Mouse (Mus musculus): ENCODE measurements around the gene S100a2.

The S100a2 gene

DNA sequence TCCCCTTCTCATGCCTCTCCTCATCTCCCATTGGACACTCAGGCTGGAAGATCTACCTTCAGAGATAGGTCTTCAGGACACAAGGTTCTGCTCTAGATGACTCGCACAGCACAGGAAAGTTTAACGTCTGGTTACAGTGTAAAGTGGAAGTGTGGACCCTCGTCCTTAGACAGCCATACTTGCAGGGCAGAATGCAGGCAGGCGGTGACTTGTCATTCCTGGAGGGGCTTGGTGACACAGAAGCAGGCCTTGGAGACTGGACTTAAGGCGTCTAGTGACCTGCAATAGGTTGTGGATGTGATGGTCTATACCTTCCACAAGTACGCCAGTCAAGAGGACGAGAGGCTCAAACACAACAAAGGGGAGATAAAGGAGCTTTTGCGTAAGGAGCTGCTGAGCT lies at the start of gene S100a2:
Gene S100a2 (plus strand): TSS at position 301 of the 400 bp plus-strand sequence.
- no peak for DNase-seq (ENCODE audit: low read depth, low spot score)

DNA sequence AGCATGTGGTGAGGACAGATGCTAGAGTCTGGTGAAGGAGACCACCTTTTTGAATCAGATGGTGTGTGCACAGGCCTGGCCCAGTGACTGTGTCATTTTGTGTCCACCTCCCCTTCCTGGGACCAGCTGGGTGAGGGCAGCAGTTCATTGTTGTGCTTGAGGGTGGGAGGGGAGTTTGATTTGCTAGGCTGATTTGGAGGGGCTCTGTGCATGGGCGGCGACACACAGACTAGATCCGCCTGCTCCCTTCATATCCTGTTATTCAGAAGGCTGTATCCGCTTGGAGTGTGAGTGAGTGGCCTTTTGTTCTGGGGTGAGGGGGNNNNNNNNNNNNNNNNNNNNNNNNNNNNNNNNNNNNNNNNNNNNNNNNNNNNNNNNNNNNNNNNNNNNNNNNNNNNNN lies 49.1 kb upstream of the S100a2 start:
- DNase-seq (ENCODE audit: low read depth, low spot score) = no peak

DNA sequence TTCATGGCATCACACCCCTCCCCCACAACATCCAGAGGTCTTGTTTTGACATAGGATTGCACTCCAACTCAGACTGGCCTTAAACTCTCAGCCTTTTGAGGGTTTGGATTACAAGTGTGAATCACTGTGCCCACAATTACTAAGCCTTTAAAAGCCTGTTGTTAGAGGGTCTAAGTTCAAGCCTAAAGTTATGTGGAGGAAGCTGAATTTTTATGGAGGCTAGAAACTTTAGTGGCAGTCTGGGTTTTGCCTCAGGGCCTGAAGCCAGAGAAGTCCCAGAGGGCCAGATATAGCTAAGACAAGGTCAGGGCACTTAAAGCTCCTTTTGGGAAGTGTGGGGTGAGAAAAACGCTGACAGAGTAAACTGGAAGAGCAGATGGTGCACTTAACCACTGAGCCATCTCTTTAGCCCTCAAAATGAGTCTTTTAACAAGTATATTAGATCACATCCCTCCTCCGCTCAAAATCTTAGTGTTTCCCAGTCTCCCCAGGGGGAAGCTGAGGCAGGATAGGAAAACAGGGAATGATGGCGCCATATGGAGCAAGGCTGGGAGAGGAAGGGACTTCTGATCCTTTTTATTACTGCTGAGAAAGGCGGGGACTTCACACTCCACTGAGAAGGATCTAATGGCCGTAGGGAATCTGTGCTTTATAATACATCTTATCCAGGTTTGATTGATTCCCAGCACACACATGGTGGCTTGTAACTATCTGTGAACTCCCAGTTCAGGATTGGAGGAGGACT lies 40.2 kb upstream of the S100a2 start:
- no peak for DNase-seq (ENCODE audit: low read depth, low spot score)

DNA sequence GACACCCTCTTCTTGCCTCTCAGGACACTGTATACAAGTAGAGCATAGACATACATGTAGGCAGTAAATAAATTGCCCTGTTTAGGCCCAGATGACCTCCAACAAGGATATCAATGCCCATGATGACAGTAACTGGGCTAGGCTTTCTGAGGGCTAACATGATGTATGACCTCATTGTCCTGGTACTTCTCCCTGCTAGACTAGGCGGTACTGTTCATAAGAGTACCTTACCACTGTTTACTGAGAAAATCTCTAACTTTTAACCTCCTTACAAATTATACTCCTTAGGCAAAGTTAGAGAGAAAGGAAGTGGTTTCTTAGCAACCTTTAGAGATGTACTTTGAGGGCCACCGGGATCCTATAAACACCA lies 39.6 kb upstream of the S100a2 start:
- DNase-seq (ENCODE audit: low read depth, low spot score) = no peak

DNA sequence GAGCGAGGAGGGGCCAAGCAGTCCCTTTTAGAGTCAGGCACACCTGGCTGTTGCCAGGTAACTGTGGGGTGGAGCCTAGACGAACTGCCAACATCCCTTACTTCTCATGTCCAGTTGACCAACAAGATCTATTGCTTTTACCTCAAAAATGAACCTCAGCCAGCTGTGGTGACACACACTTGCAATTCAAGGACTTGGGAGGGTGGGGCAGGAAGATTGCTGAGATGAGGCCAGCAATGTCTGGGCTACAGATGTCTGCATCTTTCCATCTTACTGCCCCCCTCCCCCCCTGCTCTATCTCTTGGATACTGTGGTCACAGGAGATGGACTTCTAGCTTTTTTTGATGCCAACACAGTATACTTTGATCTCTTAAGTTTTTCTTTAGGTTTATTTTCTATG lies 37.8 kb upstream of the S100a2 start:
- DNase-seq (ENCODE audit: low read depth, low spot score) = no peak

DNA sequence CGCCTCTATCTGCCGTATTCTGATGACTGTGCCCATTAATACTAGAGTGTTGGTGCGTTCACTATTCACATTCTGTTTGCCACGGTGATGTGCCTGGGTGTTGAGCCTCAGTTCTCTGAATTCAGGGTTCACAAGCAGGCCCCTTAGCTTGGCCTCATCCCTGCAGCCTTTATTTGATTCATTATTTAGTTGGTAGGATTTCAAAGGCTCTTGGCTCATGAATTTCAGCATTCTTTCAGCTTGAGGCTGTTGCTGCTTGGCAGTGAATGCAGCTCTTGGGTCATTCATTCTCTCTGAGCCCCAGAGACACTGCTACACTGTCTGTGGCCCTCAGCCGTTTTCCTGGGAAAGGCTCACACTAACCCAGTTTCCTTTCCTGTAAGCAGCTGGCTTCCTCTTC lies 34.1 kb upstream of the S100a2 start:
- DNase-seq (ENCODE audit: low read depth, low spot score) = no peak

DNA sequence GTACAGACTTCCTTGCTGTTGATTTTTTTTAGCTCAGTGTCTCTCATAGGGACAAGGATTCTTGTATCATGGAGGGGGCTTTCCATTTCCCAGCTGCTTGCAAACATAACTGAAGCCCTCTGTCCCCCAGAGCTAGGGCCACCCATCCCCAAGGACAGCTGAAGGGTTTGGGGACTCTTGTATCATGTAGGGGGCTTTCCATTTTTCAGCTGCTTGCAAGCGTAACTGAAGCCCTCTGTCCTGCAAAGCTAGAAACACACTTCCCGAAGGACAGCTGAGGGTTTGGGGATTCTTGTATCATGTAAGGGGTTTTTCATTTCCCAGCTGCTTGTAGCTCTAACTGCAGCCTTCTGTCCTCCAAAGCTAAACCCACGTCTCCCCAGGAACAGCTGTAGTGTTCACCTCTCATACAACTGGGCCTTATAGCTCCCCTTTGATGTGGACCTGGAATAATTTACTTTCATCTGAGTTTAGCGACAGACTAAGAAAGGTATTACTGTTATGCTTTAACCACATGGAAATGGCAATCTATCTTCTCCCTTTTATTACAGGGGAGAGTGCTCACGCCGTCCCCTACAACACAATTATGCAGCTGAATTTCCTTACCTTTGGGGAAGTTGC lies 29.9 kb upstream of the S100a2 start, which contains the start of gene S100a3:
Gene S100a3 (plus strand): TSS at position 571 of the 621 bp plus-strand sequence.
- DNase-seq (ENCODE audit: low read depth, low spot score) = no peak

DNA sequence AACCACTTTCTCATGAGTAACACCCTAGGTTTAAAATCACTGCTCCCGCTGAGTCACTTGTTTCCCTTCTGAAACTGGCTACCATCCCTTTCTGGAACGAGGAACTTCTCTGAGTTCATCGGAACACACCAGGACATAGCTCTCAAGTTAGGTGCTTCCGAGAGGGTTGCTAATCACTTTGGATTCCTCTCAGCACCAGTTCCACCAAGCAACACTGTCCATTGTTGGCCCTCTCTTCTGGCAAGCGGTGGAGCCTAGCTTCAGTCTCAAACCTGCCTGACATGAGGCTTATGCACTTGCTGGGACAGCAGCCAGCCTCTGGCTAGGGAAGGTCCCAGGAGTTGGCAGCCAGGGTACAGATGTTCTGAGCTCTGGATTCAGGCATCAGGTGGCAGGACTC lies 15.4 kb upstream of the S100a2 start:
- DNase-seq (ENCODE audit: low read depth, low spot score) = no peak

DNA sequence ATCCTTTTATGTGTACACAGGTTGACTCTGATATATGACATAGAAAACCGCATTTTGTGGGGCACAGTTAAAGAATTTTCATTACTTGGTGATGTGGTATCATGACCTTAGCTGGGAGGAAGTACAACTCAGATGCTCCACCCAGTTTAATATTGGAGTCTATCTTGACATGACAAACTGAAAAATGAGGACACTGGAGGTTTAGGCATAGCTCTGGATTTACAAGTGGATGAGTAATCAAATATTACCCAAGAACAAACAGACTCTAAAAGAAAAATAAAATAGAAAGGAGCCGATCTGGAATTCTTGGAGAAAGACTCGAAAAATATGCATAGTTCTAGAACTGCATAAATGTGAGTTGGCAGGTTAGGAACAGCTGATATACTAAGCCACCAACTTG lies 14.7 kb upstream of the S100a2 start:
- no peak for DNase-seq (ENCODE audit: low read depth, low spot score)

DNA sequence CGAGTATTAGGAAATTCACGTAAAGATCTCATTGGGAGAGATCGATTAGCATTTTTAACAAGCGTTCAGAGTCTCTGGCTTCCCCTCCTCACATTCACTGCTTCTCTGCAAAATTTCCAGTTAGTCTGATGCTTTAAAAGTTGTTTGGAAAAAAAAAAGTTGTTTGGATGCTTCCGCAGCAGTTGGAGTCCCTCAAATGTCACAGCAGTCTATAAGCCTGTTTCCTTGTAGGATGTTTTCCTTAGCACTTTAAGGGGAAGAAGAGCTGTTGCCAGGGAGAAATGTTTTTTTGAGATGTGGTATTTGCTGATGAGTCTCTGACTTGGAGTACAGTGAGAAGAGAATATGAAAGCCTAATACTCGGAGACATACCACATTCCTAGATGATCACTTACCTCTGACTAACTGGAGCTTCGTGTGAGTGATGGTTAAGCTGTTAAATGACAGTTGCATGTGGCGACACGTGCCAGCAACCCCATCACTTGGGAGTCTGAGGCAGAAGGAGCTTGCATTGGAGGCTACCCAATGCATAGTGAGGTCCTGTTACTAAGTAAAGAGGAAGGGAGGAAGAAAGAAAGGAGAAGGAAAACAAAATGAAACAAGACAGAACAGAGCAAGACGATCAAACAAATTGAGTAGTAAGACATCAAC lies 13.6 kb upstream of the S100a2 start:
- DNase-seq (ENCODE audit: low read depth, low spot score) = no peak

DNA sequence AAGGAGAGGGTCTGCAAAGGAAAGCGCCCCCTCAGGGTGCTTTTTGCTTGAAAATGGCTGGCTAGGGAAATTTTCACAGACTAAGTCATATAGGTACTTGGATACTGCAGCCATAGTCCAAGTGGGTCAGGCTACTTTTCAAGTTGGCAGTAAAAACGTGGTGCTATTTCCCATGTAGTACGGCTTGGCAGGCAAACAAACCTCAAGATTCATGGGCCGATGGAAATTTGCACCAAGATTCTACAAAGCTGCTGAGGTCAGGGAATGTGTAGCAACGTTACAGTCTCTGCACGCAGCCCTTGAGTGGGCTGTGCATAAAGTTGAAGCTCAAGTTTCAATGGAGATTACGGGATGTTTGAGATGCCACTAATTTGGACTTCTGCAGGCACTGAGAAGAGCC lies 10.6 kb upstream of the S100a2 start:
- DNase-seq (ENCODE audit: low read depth, low spot score) = no peak

DNA sequence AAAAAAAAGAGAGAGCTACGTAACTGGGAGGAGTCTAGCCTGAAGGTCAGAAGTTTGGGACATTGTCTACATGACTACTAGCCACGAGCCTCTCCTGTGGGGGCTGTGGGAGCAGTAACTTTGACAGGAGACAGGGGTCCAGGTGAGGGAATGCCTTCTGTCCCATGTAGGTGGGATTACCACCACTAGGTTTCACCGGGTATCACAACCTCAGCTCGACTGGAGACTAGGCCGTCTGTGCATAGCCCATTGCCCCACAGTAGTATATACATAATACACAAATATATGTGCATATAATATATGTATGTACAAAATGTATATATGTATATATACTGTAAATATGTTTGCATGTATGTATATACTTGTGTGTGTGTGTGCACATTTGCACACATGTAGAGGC lies 8.9 kb upstream of the S100a2 start:
- DNase-seq (ENCODE audit: low read depth, low spot score) = no peak

DNA sequence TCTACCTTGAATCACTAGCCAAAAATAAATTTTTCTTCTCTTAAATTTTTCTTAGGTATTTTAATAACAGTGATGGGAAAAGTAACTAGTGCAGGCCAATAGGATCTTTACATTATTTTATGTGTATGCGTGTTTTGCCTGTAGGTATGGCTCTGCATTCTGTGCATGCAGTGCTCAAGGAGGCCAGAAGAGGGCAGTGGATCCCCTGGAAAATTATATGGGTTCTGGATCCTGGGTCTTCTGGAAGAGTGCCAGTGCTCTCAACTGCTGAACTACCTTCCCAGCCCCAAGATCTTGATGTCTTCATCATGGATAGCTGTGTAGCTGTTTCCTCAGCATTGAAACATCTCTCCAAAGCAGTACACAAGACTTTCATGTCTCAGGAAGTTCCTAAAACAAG lies 7.9 kb upstream of the S100a2 start:
- peak; percentile 38 for DNase-seq (ENCODE audit: low read depth, low spot score)

DNA sequence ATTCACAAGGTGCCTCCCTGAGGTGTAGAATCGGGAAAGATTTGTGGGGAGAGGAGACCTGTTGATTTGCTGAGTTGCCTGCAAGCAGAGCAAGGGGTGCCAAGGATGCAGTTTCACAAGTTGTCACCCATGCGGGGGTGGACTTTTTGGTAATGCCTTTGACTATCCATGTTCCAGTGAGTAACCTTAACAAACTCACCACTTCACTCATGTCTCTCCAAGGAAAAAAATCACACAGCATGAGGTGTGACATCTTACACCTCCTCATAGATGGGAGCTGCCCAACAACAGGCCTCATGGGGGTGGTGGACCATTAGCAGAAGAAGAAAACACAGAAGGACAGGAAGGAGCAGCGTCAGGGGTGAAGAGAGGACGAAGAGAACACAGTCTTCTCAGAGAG lies 7.5 kb upstream of the S100a2 start:
- no peak for DNase-seq (ENCODE audit: low read depth, low spot score)

DNA sequence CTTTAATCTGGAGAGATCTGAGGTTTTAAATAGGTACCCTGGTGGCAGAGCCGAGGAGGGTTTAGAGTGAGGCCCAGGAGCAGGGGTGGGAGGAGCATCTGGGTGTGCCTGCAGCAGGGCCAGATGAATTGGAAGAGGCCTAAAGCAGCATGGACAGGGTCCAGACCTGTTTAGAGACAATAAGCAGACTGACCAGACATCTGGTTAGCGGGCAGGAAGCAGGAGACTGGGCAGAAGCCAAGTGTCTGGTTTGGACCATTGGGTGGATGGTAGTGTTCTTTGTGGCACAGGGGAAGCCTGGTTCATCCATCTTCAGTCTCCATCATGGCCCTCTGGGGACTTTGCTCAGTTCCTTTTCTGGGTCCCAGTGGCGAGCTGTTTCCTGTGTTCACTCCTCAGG lies 6.2 kb upstream of the S100a2 start:
- DNase-seq (ENCODE audit: low read depth, low spot score) = no peak

DNA sequence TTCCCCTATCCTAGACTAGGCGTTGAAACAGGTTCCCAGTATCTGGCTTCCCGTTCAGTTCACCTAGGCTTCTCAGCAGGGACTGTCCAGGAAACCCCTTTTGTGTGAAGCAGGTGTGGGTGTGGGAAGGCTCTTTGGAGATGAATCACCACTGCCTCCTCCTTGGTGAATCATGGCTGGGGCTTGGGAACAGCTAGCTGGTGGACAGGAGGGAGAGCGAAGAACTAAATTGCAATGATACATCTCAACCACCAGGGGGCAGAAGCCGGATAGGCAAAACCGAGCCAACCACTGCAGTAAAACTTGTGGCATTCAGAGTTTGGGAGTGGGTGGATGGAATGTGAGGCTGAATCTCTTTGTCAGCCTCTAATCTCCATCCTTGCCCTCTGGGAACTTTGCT lies 4.5 kb upstream of the S100a2 start:
- DNase-seq (ENCODE audit: low read depth, low spot score) = peak; percentile 85

DNA sequence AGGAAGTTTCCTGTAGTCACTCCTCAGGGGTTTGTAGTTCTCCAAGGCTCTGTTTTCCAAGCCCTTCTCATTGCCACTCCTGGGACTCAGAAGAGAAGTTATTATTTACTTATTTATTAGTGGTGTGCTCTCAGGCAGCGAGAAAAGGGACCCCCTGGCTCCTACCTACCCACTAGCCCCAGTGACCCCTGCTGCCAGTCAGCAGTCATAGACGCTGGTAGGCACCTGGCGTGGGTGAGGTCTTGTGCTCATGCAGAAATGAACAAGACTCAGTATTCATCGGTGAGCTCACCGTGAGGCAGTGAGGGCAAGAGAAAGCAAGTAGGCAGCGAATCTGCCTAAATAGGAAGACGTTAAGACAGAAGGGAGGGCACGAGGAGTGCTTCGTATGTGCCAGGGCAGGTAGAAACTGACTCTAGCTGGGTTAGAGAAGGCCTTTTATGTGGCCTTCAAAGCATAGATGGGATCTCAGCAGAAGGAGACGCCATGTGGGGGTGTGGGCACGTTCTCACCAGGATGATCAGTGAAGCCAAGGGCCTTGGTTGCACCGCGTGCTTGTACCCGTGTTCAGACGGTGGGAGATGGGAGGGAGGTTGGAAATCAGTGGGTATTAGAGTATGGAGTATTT lies 3.9 kb upstream of the S100a2 start:
- DNase-seq (ENCODE audit: low read depth, low spot score) = peak; percentile 62

DNA sequence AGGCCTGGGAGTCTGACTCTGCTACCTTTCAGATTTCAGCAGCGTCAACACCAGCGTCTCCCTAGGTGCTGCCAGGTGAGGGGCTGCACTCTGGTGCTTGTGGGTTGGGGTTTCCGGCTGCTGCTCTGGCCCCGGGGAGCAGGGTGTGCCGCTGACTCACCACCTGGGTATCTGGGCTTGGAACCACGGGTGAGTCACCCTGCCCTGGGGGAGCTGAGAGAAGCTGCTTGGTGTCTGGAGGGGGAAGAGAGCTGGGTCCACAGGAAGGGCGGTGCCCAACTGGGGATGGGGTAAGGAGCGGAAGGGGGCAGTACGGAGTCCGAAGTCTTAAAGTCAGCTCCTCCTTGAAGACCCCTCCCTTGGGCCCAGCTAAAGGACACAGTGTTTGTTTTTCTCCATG lies 3.1 kb upstream of the S100a2 start:
- DNase-seq (ENCODE audit: low read depth, low spot score) = peak; percentile 88

DNA sequence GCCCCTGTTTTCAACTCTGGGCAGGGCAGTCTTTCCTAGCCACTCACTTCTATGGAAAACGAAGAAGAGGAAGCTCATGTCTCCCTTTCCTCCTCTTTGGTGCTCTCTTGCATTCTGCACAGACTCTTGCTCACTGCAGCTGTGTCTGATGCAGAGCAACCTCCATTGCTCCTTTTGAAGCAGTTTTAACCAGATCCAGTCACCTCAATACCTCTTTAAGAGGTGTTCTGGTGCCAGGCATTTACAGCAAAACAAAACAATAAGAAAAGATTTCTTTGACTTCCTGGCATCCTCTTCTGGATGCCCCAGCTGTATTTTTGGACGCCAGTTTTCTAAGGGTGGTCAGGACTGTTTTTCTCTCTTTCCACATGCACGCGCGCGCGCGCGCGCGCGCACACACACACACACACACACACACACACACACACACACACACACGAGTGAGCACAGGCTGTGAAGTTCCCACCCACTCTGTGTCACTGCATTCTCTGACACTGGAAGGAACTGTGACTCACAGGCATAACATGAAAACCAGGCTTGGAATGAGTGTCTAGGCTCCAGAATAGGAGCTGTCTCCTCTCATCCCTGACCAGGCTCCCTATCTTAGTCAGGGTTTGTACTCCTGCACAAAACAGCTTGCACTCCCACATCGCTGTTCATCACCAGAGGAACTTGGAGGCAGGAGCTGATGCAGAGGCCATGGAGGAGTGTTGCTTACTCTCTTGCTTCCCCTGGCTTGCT lies 2.5 kb upstream of the S100a2 start:
- DNase-seq (ENCODE audit: low read depth, low spot score) = peak; percentile 63

DNA sequence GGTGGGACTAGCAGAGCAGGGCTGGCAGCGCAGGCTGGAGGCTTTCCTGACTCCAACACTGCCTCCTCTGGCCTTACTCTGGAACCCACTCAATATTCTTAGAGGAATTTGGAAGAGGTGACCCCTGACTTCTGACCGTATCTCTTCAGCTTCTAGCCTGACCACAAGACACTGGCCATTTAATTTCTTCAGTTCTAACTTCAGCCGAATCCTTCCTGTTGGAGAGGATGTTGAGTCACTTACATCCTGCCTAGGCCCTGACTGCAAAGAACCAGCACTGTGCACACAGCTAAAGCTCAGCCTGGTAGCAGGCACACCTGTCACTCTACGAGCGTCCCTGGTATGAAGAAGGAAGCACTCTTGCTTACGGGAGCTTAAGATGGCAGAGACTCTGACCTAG lies 657 bp upstream of the S100a2 start:
- DNase-seq (ENCODE audit: low read depth, low spot score) = peak; percentile 72

DNA sequence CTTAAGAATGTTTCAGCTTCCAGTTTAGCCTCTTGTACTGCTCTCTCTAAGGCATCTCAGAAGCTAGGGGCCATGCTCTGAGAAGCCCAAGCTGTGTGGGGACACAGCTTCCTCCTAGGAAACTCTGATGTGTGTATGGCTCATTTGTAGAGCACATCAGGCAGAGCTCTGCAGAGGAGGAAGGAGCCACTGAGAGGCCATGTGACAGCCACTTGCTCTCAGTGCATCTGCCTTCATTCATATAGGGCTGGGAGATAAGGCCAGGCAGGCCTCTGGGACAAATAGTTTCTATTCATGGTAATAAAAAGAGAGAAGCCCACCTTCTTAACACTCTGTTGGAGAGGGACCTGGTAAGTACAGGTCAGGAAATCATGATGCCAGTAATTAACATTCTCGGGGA lies 4.4 kb downstream of the S100a2 start:
- no peak for DNase-seq (ENCODE audit: low read depth, low spot score)

DNA sequence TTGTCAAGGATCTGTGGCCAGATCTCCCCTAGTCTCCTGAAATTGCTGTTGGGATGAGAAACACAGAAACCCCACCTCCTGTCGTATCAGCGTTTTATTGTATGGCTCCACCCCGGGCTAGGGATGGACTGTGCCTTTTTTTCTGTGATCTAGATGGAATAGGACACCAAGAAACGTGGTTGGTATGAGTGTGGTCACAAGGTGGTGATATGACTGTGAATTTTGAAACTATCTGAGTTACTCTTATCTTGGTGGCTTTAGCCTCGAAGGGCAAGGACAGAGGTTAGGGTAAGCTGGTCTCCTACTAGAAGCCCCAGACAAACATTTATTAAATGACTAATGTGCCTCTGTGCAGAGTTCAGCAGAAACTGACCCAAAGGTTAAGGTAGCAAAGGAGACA lies 5.5 kb downstream of the S100a2 start:
- no peak for DNase-seq (ENCODE audit: low read depth, low spot score)

Data from CD4-positive, CD25-positive, alpha-beta regulatory T cell, adult 2 months (primary cell).